Mouse (Mus musculus) forelimb bud, embryonic 11.5 days (tissue): ENCODE measurements at regions not wholly inside any gene's neighbourhood (a gene's known extent, or its start where the extent isn't known, plus 50 kb on each side); places are given as distances from the start of the nearest gene placed in this dataset.

Experiments
- DNase-seq: peaks from one replicate; pipeline ENCODE4 v3.0.0-alpha.2; 2012; ENCODE audit warnings: low read depth, low spot score

- no peak for DNase-seq
These were observed 332.8 kb upstream of the Tnp1 start for GRCm38 (mm10) chr1:73348476-73348875.

GRCm38 (mm10) chr1:73344587-73344986 is 328.9 kb upstream of the Tnp1 start:
- no peak for DNase-seq

- DNase-seq = no peak
These were observed 326.2 kb upstream of the Tnp1 start for GRCm38 (mm10) chr1:73341911-73342310.

GRCm38 (mm10) chr1:73337401-73337800 is 321.7 kb upstream of the Tnp1 start:
- DNase-seq = no peak

- DNase-seq = no peak
These were observed 293.8 kb upstream of the Tnp1 start for GRCm38 (mm10) chr1:73309556-73309955.

- DNase-seq = no peak
These were observed 292.7 kb upstream of the Tnp1 start for GRCm38 (mm10) chr1:73308420-73308819.

GRCm38 (mm10) chr1:73307194-73307593 is 291.5 kb upstream of the Tnp1 start:
- peak; percentile 69 for DNase-seq

GRCm38 (mm10) chr1:73299978-73300688 is 284.4 kb upstream of the Tnp1 start:
- no peak for DNase-seq

- DNase-seq = no peak
These were observed 269.6 kb upstream of the Tnp1 start for GRCm38 (mm10) chr1:73285342-73285741.

- peak; percentile 35 for DNase-seq
These were observed 258.8 kb upstream of the Tnp1 start for GRCm38 (mm10) chr1:73274480-73274879.

GRCm38 (mm10) chr1:73270787-73271391 is 255.2 kb upstream of the Tnp1 start:
- no peak for DNase-seq

- no peak for DNase-seq
These were observed 253.5 kb upstream of the Tnp1 start for GRCm38 (mm10) chr1:73269051-73269755.

GRCm38 (mm10) chr1:73265009-73265408 is 249.3 kb upstream of the Tnp1 start:
- DNase-seq = no peak

- DNase-seq = no peak
These were observed 248.5 kb upstream of the Tnp1 start for GRCm38 (mm10) chr1:73264245-73264644.

- DNase-seq = no peak
These were observed 243.9 kb upstream of the Tnp1 start for GRCm38 (mm10) chr1:73259525-73260098.

GRCm38 (mm10) chr1:73257263-73257662 is 241.6 kb upstream of the Tnp1 start:
- peak; percentile 35 for DNase-seq

GRCm38 (mm10) chr1:73251911-73252356 is 236.2 kb upstream of the Tnp1 start:
- DNase-seq = peak; percentile 70

GRCm38 (mm10) chr1:73244016-73244415 is 228.3 kb upstream of the Tnp1 start:
- DNase-seq = no peak

GRCm38 (mm10) chr1:73242290-73242689 is 226.6 kb upstream of the Tnp1 start:
- DNase-seq = no peak

GRCm38 (mm10) chr1:73236867-73237266 is 221.2 kb upstream of the Tnp1 start:
- no peak for DNase-seq

GRCm38 (mm10) chr1:73233636-73234035 is 217.9 kb upstream of the Tnp1 start:
- no peak for DNase-seq

GRCm38 (mm10) chr1:73233041-73233440 is 217.3 kb upstream of the Tnp1 start:
- no peak for DNase-seq
